Mouse (Mus musculus): ENCODE data around the gene Wdr26.

- TF ChIP-seq CTCF (IDR thresholded peaks at IDR 0.05; ENCODE audit: low read depth) (no peak; the same call in 1 of the 2 replicates), EP300 (IDR thresholded peaks at IDR 0.05; ENCODE audit: low read depth) (no peak)
These were observed 15.0 kb upstream of the Wdr26 start for GRCm38 (mm10) chr1:181226850-181227249.

Measured in heart, postnatal 0 days (tissue).